Mouse (Mus musculus) E14TG2a.4 (cell line): ENCODE measurements around the gene Lrrc28.

Experiments used
- H3K27me3 ChIP-seq: 2 replicates; pipeline ENCODE4 v1.6.1; 2014; ENCODE audit warnings: low read length, control low read depth; ENCODE audit not compliant: insufficient read depth
- H3K36me3 ChIP-seq: 2 replicates; pipeline ENCODE4 v1.6.1; 2014; ENCODE audit warnings: low read length, control low read depth; ENCODE audit not compliant: insufficient read depth
- H3K4me1 ChIP-seq: replicated peaks from 2 replicates; pipeline ENCODE4 v1.6.1; 2014; ENCODE audit warnings: low read depth, low read length, control low read depth
- H3K4me3 ChIP-seq: replicated peaks from 2 replicates; pipeline ENCODE4 v1.5.1; 2014; ENCODE audit warnings: mild to moderate bottlenecking, low read length
- H3K9me3 ChIP-seq: 2 replicates; pipeline ENCODE4 v1.6.1; 2014; ENCODE audit warnings: low read length, control low read depth
- CTCF ChIP-seq: conservative IDR thresholded peaks from 2 replicates; pipeline ENCODE4 v1.5.1; 2014; ENCODE audit warnings: low read length
- NANOG ChIP-seq: IDR thresholded peaks from 2 replicates; pipeline ENCODE4 v1.6.1; 2014; ENCODE audit warnings: borderline replicate concordance, low read length, mixed read lengths
- POU5F1 ChIP-seq: IDR thresholded peaks from 2 replicates; pipeline ENCODE4 v1.6.1; 2014; ENCODE audit warnings: low read length, borderline replicate concordance

Lrrc28 gene

DNA sequence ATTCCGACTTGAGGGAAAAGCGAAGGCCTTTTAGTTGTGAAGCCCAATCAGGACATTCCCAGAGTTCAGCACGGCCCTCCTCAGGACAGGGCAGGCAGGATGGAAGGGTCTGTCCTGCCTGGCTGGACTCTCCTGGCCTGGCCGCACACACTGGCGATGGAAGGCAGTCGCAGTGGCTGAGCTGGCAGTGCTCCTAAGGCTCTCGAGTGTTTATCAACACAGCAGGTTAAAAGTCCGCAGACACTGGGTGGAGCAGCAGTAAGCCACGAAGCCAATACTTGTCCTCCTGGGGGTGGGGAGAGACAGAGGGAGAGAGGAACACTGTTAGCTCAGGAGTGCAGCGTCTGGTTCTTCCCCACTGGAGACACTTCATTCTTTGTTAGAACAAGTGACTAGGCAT lies 130.2 kb downstream of the Lrrc28 start:
- Histone ChIP-seq H3K4me1 (0 out of 2 replicates have a peak, but pooled peaks cover 3% of the 10 kb centered on the region), H3K27me3 (no peaks in the 10 kb centered on the region), H3K9me3 (no peaks in the 10 kb centered on the region), H3K4me3 (no peak overlapping the region), H3K36me3 (peaks cover 6% of the 10 kb centered on the region; the same call in 1 of the 2 replicates)
- TF ChIP-seq CTCF, result no peak

DNA sequence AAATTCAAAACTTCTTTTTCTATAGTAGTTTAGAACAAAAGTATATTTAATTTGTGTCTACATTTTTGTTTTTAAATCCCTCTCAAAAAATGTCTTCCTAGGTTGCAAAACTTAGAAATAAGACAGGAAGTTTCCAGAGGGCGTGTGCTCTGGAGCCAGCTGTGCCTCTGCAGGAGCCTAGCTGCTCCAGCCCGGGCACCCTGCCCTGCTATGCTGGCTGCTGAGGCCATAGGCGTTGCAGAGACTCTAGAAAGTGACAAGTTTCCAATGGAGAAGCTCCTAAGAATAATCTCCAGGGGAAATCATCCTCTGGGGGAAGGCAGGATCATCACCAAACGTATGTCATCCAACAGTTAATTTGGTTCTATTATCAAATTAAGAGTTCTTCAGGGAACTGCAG lies 130.7 kb downstream of the Lrrc28 start:
- Histone ChIP-seq H3K4me3 (no peak overlapping the region), H3K9me3 (no peaks in the 10 kb centered on the region), H3K36me3 (peaks cover 6% of the 10 kb centered on the region; the same call in 1 of the 2 replicates), H3K4me1 (0 out of 2 replicates have a peak, but pooled peaks cover 3% of the 10 kb centered on the region), H3K27me3 (no peaks in the 10 kb centered on the region)
- no peak for TF ChIP-seq NANOG
- no peak for TF ChIP-seq POU5F1
- no peak for TF ChIP-seq CTCF

DNA sequence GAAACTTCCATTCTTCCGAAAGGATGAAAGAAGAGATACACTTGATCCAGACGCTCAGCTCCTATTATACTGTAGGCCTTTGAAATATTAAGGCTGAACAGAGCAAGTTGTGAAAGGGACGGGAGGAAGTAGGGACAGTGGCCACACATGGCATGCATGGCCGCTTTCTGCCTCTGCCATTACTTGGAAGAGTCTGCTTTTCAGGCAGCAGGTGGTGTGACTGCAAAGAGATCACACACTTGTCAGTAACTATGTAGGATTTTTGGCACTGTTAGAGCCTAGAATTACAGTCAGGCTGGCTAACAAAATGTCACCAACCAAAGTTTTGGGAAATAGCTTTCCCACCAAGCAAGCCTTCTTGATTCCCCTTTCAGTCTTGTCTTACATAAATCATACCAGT lies 131.4 kb downstream of the Lrrc28 start:
- TF ChIP-seq CTCF, result no peak
- TF ChIP-seq POU5F1, result no peak
- no peak for TF ChIP-seq NANOG
- Histone ChIP-seq H3K36me3 (peaks cover 6% of the 10 kb centered on the region; the same call in 1 of the 2 replicates), H3K9me3 (no peaks in the 10 kb centered on the region), H3K4me3 (no peak overlapping the region), H3K27me3 (no peaks in the 10 kb centered on the region), H3K4me1 (0 out of 2 replicates have a peak, but pooled peaks cover 3% of the 10 kb centered on the region)

DNA sequence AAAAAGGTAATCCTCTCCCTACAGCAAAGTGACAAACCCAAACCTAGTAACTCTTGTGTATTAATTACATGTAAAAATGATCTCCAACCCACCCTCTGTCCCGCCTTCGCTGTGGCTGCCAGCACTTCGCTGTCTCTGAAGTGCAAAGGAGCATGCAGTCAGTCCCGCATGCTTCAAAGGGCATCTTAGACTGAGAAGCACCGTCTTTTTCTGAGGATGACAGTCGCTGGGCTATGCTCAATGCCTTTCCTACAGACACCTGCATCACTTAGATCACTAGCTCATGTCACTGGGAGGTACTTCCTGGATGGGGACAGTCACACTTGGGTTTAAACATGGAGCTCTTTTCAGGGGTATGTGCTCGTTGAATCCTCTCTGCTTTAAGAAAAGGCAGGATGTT lies 133.5 kb downstream of the Lrrc28 start:
- H3K9me3 ChIP-seq, result no peaks in the 10 kb centered on the region
- no peak for TF ChIP-seq POU5F1
- no peak for TF ChIP-seq NANOG
- no peak for TF ChIP-seq CTCF
- H3K36me3 ChIP-seq, result peaks cover 6% of the 10 kb centered on the region; the same call in 1 of the 2 replicates
- H3K4me3 ChIP-seq, result no peak overlapping the region
- 0 out of 2 replicates have a peak, but pooled peaks cover 3% of the 10 kb centered on the region for H3K4me1 ChIP-seq
- H3K27me3 ChIP-seq, result no peaks in the 10 kb centered on the region

DNA sequence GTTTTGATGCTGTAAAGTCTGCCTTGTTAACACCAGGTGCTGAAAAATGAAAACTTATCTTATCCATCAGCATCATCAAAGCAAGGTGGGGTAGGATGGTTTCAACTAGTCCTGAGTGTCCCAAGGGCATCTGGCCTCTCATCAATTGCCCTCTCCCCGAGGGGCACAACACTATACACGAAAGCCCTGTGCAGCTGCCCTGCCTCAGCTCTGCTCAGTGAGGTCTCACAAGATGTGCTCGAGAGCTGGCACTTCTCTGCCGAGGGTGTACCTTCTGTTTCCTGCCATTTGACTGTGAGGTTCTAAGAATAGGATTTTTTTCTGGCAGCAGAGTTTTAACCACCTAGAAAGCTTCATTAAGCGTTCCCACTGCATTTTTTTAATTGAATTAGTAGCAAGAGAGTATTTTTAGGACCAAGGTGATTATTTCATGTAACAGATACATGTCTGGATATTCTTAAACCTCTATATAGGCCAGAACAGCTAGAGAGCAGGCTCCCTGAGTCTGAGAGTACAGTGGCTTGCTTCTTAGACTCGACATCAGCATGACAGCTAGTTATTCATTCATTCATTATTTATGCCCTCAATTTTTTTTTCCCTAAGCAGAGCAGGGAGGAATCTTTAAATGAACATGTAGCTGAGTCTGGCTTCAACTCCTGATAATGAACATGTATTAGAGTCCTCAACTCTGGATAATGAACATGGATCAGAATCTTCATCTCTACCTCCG lies 141.6 kb downstream of the Lrrc28 start:
- Histone ChIP-seq H3K27me3 (no peaks in the 10 kb centered on the region), H3K4me3 (no peak overlapping the region), H3K36me3 (no peaks in the 10 kb centered on the region), H3K9me3 (no peaks in the 10 kb centered on the region), H3K4me1 (no peaks in the 10 kb centered on the region)
- no peak for TF ChIP-seq NANOG
- TF ChIP-seq POU5F1, result no peak
- TF ChIP-seq CTCF, result no peak

DNA sequence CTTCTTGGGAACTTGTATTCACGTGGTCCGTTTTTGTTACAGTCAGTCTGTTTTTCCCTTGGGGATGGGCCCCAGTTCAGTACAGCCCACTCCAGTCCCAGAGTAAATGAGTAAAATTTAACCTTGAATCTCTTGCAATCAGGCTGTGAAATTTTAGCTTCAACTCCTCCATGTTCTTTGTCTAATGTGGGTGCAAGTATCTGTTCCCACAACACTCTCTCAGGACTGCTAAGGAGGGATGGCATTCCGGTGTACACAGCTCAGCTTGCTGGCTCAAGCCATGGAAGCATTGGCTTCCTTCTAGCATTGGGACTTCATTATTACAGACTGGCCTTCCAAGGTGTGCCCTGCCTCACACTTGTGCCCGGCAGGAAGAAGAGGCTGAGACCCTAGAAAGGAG lies 142.4 kb downstream of the Lrrc28 start:
- Histone ChIP-seq H3K4me3 (no peak overlapping the region), H3K9me3 (no peaks in the 10 kb centered on the region), H3K27me3 (no peaks in the 10 kb centered on the region), H3K4me1 (no peaks in the 10 kb centered on the region), H3K36me3 (no peaks in the 10 kb centered on the region)
- no peak for TF ChIP-seq NANOG
- TF ChIP-seq POU5F1, result no peak
- no peak for TF ChIP-seq CTCF

DNA sequence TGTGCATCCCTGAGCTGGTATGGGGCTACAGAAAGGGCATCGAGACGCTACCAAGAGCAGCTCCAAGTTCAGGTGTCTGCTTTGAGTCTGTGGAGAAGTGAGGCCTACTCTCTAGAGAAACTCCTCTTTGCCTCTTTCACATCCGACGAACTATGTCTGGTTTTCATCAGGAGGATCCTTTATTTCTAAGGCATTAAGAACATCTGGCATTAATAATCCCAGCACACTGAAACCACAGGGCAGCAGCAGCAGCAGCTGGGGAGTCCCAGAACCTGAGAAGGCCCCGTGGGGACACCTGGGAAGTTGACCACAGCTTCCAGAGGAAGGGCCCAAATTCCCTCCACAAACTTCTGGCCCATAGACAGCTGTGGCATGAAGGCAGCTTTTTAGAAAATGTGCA lies 144.2 kb downstream of the Lrrc28 start:
- no peaks in the 10 kb centered on the region for H3K27me3 ChIP-seq
- TF ChIP-seq POU5F1, result no peak
- TF ChIP-seq CTCF, result no peak
- no peak for TF ChIP-seq NANOG
- H3K9me3 ChIP-seq, result no peaks in the 10 kb centered on the region
- H3K36me3 ChIP-seq, result no peaks in the 10 kb centered on the region
- no peaks in the 10 kb centered on the region for H3K4me1 ChIP-seq
- H3K4me3 ChIP-seq, result no peak overlapping the region

DNA sequence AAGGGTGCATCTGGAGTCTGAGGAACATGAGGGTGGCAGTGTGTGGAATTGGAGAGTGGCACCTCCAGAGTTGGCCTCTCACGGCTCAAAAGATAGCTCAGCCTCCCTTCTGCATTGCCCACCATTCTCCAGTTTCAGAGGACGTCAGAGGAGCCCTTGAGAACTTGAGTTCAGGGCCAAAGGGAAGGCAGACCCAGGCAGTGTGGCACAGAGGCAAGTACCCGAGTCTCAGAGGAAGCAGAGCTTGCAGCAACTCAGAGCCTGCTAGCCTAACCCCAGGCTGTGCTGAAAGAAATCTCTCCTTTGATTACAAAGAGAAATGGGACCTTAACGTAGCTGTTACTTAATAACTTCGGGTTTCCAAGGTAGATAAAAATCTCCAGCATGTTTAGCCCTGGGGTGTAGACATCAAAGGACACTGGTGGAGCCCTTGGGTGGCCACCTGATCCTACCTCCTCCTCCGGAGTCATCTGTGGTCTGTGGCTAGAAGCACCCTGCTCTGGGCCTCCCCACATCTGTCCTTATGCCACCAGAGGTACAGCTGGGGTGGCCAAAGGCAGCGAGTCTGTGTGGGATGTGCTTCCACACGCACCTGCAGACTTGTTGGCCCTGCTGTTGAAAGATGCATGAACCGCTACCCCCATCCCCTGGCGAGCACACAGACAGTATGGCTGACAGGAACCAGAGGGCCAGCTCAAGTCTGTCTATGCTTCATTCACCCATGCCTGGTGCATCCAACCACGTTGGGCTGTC lies 144.8 kb downstream of the Lrrc28 start:
- Histone ChIP-seq H3K4me1 (no peaks in the 10 kb centered on the region), H3K4me3 (no peak overlapping the region), H3K9me3 (no peaks in the 10 kb centered on the region), H3K36me3 (no peaks in the 10 kb centered on the region), H3K27me3 (no peaks in the 10 kb centered on the region)
- TF ChIP-seq CTCF (no peak), POU5F1 (no peak), NANOG (no peak)
